Mouse (Mus musculus): ENCODE results near the gene Arl15. TPM values are rescaled to one million over a fixed set of nuclear protein-coding genes. Genes with fewer than 3 reads are reported as not detected.

The Arl15 gene
- polyA plus RNA-seq, 1 experiment from 2014 or later, result 14.2 TPM

GRCm38 (mm10) chr13:113957438-113957837 is 163.1 kb downstream of the Arl15 start:
- Histone ChIP-seq H3K9ac (no peak overlapping the region), H3K36me3 (no peaks in the 10 kb centered on the region), H3K27me3 (no peaks in the 10 kb centered on the region), H3K4me3 (no peak overlapping the region), H3K9me3 (replicated peaks) (no peaks in the 10 kb centered on the region), H3K4me1 (no peaks in the 10 kb centered on the region), H3K4me2 (replicated peaks) (no peak overlapping the region), H3K27ac (no peak overlapping the region)
- no peak for ATAC-seq (ENCODE audit: low FRiP score)
- 89% methylated on average over 4 of the region's 4 CpGs for WGBS

DNA sequence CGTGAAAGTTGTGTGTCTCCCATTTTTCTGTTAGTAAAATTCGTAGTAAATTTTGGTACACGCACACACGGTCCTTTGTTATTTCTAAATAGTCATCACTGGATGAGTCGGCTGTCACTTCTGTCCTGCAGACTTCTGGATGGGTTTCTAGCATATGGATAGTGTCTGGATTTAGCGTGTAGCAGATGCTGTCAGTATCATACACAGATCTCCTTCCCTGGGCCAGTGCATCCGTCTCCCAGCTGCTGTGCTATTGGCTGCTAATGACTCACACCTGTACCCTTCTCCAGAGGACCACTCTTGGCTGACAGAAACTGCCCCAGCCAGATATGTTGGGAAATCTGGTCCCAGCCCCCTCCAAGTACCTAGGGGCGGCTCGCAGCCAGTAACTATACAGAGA is 170.6 kb downstream of the Arl15 start:
- Histone ChIP-seq H3K27ac (no peak overlapping the region), H3K36me3 (0 out of 2 replicates have a peak, but pooled peaks cover 5% of the 10 kb centered on the region), H3K27me3 (no peaks in the 10 kb centered on the region), H3K4me1 (no peaks in the 10 kb centered on the region), H3K4me2 (replicated peaks) (no peak overlapping the region), H3K9ac (no peak overlapping the region), H3K4me3 (no peak overlapping the region), H3K9me3 (replicated peaks) (no peaks in the 10 kb centered on the region)
- ATAC-seq (ENCODE audit: low FRiP score), result no peak
- 86% methylated on average over 9 of the region's 9 CpGs for WGBS

DNA sequence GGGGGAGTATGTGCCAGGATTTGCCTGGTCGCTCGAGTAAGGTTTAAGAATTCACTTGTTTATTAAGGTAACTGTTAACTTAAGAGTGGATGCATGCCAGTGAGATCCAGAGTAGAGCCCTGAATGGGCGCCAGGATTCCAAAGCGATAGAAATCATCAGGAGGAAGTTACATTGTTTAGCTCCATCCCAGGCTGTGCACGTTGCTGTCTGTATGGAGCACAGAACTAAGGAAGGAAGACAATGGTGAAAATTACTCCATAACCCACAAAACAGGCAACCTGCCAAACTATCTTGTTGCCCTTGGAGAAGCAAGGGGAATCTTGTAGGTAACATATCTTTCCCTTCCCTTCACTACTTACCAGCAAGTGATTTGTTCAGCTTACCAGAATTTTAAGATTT is 176.4 kb downstream of the Arl15 start:
- Histone ChIP-seq H3K9ac (no peak overlapping the region), H3K4me3 (no peak overlapping the region), H3K36me3 (0 out of 2 replicates have a peak, but pooled peaks cover 5% of the 10 kb centered on the region), H3K9me3 (replicated peaks) (no peaks in the 10 kb centered on the region), H3K27me3 (no peaks in the 10 kb centered on the region), H3K4me1 (peaks cover 2% of the 10 kb centered on the region), H3K27ac (no peak overlapping the region), H3K4me2 (replicated peaks) (no peak overlapping the region)
- no peak for ATAC-seq (ENCODE audit: low FRiP score)
- 69% methylated on average over 5 of the region's 5 CpGs for WGBS

DNA sequence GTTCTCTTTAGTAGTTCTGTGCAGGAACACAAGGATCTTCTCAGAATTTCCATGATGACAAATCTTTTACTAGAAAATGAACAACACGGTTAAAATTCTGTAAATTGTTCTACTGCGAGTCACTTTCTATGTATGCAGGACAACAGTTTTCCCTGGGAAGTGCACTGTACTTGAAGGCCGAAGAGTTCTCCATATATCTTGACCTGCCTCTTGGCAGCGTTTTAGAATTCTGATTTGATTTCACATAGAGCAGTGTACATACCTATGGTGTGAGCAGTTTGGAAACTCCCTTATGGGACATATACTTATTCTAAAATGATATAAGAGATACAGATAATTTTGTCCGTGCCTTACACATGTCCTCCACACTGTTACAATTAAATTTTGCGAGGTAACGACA is 178.1 kb downstream of the Arl15 start:
- Histone ChIP-seq H3K4me1 (peaks cover 5% of the 10 kb centered on the region), H3K27me3 (no peaks in the 10 kb centered on the region), H3K4me2 (replicated peaks) (no peak overlapping the region), H3K9me3 (replicated peaks) (no peaks in the 10 kb centered on the region), H3K9ac (no peak overlapping the region), H3K27ac (no peak overlapping the region), H3K4me3 (no peak overlapping the region), H3K36me3 (0 out of 2 replicates have a peak, but pooled peaks cover 5% of the 10 kb centered on the region)
- ATAC-seq (ENCODE audit: low FRiP score), result no peak
- WGBS, result 87% methylated on average over 7 of the region's 7 CpGs

- H3K9ac ChIP-seq, result no peak overlapping the region
- no peak for ATAC-seq (ENCODE audit: low FRiP score)
- WGBS, result 77% methylated on average over 1 of the region's 1 CpGs
- H3K4me2 ChIP-seq (replicated peaks), result no peak overlapping the region
- peaks cover 5% of the 10 kb centered on the region for H3K4me1 ChIP-seq
- H3K27ac ChIP-seq, result no peak overlapping the region
- no peaks in the 10 kb centered on the region for H3K27me3 ChIP-seq
- H3K4me3 ChIP-seq, result no peak overlapping the region
- H3K9me3 ChIP-seq (replicated peaks), result no peaks in the 10 kb centered on the region
- no peaks in the 10 kb centered on the region for H3K36me3 ChIP-seq
These were observed 180.6 kb downstream of the Arl15 start for GRCm38 (mm10) chr13:113974866-113975265.

DNA sequence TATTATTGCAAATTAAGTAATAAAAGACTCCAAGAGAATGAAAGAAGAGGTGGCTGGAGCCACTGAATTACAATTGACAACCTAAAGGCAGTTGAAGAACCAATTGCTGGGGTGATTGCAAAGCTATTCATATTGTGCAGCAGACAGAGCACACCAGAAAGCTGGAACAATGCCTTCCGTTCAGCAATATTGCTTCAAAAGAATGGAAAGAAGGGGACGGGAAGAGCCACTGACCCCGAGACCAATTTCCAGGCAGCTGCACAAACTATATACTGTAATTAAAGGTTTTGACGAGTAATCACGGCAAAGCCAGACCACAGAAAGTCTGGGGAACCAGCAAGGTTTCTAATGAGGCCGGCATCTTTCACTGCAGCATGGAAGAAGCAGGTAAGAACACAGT is 181.4 kb downstream of the Arl15 start:
- 13% methylated on average over 6 of the region's 6 CpGs for WGBS
- ATAC-seq (ENCODE audit: low FRiP score), result no peak
- Histone ChIP-seq H3K4me3 (no peak overlapping the region), H3K4me1 (peaks cover 8% of the 10 kb centered on the region), H3K36me3 (no peaks in the 10 kb centered on the region), H3K9ac (no peak overlapping the region), H3K27ac (peak overlapping the region; percentile 57), H3K9me3 (replicated peaks) (no peaks in the 10 kb centered on the region), H3K27me3 (no peaks in the 10 kb centered on the region), H3K4me2 (replicated peaks) (0 out of 2 replicates have a peak overlapping the region, but pooled peaks have one; percentile 22)

GRCm38 (mm10) chr13:113976936-113977335 is 182.6 kb downstream of the Arl15 start:
- H3K9ac ChIP-seq, result no peak overlapping the region
- WGBS, result 85% methylated on average over 4 of the region's 4 CpGs

GRCm38 (mm10) chr13:113980739-113981460 is 186.6 kb downstream of the Arl15 start:
- no peak overlapping the region for H3K9ac ChIP-seq
- ATAC-seq (ENCODE audit: low FRiP score), result no peak
- no peak overlapping the region for H3K4me3 ChIP-seq
- H3K36me3 ChIP-seq, result no peaks in the 10 kb centered on the region
- no peaks in the 10 kb centered on the region for H3K27me3 ChIP-seq
- peaks cover 19% of the 10 kb centered on the region for H3K4me1 ChIP-seq
- peak overlapping the region; percentile 29; the same call in 1 of the 2 replicates for H3K4me2 ChIP-seq (replicated peaks)
- no peak overlapping the region for H3K27ac ChIP-seq
- WGBS, result 22% methylated on average over 15 of the region's 15 CpGs
- H3K9me3 ChIP-seq (replicated peaks), result no peaks in the 10 kb centered on the region

More at GRCm38 (mm10) chr13:113976936-113977335, 182.6 kb downstream of the Arl15 start:
- ATAC-seq (ENCODE audit: low FRiP score), result no peak
- Histone ChIP-seq H3K27me3 (no peaks in the 10 kb centered on the region), H3K36me3 (no peaks in the 10 kb centered on the region), H3K4me3 (no peak overlapping the region), H3K9me3 (replicated peaks) (no peaks in the 10 kb centered on the region), H3K4me2 (replicated peaks) (no peak overlapping the region), H3K27ac (no peak overlapping the region), H3K4me1 (peaks cover 18% of the 10 kb centered on the region)

DNA sequence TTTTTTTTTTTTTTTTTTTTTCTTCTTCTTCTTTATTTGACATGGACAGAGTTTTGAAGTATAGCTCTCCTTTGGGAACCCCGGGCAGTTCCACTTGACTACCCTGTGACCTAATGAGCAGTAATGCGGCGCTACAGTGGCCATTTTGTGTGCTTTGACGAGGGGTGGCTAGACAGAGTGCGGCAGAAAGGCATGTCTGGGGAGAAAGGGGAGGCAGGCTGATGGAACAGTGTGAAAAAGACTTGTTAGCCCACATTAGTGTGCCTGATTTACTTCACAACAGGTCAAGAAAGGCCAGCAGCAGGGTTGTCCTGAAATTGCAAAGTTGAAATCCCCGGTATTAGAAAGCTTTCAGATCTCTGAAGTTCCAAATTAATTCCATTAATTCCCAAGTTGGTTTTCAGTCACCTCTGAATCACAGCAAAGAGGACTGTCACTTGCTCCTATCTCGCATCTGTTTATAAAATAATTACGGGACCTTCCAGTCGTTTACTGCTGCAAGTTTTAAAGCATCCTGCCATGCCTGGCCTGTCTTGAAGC is 187.2 kb downstream of the Arl15 start:
- Histone ChIP-seq H3K9me3 (replicated peaks) (no peaks in the 10 kb centered on the region), H3K27me3 (no peaks in the 10 kb centered on the region), H3K4me2 (replicated peaks) (peak overlapping the region; percentile 29), H3K4me3 (no peak overlapping the region), H3K4me1 (peaks cover 18% of the 10 kb centered on the region), H3K27ac (no peak overlapping the region), H3K9ac (no peak overlapping the region), H3K36me3 (no peaks in the 10 kb centered on the region)
- peak; percentile 85 for ATAC-seq (ENCODE audit: low FRiP score)
- WGBS, result 14% methylated on average over 9 of the region's 9 CpGs

DNA sequence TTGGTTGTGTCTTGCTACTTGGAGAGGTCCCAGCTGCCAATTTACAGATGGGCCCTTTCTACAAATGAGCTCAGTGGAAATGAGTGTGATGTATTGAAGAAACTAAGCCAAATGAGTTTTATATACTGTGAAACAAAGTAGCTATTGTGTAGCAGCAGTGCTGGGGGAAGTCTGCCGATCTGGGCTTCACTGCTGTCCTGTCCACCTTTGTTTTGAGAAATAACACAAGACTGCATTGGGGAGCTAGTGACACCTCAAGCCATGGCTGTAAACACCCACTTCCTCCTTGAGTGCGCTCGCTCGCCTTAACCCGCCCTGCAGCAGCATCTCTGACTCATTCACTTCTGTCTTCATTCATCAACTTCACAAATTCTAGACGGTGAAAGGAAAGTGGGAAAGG is 189.3 kb downstream of the Arl15 start:
- H3K9ac ChIP-seq, result no peak overlapping the region
- no peaks in the 10 kb centered on the region for H3K36me3 ChIP-seq
- WGBS, result 36% methylated on average over 6 of the region's 6 CpGs
- H3K4me2 ChIP-seq (replicated peaks), result no peak overlapping the region
- no peaks in the 10 kb centered on the region for H3K27me3 ChIP-seq
- H3K4me3 ChIP-seq, result no peak overlapping the region
- ATAC-seq (ENCODE audit: low FRiP score), result no peak
- peaks cover 18% of the 10 kb centered on the region for H3K4me1 ChIP-seq
- no peaks in the 10 kb centered on the region for H3K9me3 ChIP-seq (replicated peaks)
- no peak overlapping the region for H3K27ac ChIP-seq

DNA sequence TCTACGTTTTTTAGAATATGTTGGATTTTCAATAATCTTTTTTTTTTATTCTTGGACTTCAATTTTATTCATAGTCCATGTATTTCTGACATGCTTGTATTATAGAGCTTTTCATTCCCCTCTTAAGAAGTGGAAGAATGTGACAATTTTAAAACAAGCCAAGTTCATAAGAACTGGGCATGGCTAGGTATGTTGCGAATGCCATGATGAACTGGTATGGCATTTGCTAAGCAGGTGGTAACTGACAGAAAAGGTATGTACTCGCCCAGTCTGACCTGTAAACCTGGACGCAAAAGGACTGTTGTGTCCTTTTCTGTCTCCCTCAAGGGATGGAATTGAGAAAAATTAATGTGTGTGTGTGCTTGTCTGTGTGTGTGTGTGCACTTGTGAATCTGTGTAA is 190.2 kb downstream of the Arl15 start:
- Histone ChIP-seq H3K4me1 (peaks cover 18% of the 10 kb centered on the region), H3K9me3 (replicated peaks) (no peaks in the 10 kb centered on the region), H3K36me3 (no peaks in the 10 kb centered on the region), H3K27me3 (no peaks in the 10 kb centered on the region), H3K4me2 (replicated peaks) (no peak overlapping the region), H3K27ac (no peak overlapping the region), H3K9ac (no peak overlapping the region), H3K4me3 (no peak overlapping the region)
- ATAC-seq (ENCODE audit: low FRiP score), result no peak
- 96% methylated on average over 4 of the region's 4 CpGs for WGBS

DNA sequence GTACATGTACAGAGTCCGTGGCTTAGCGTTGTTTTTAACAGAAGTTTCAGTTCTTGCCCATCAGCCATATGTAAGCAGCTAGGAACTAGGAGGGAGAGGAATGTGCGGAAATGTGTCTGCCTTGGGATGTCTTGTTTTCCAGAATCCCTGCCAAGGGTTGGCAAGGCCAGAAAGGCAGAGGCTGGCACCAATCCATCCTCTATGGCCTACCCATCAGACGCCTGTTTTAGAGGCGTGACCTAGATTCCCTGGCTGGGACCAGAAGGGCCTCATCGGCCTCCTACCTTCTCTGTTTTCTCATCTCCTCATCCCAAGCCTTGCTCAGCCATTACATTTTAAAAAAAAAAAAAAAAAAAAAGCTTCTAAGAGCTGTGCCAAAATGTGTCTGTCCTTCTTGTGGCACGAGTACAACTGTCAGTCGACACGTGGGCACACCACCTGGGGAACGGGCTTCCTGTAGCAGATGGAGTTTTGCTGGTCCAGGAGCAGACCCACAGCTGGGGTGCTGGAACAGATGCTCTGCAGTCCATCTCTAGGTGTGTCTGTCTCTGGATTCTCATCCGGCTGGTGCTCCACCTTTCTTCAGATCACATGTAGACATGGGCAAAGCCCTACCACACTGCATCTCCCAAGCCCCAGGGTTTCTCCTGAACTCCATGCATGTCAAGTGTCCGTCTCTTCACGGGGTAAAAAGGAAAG is 192.7 kb downstream of the Arl15 start:
- Histone ChIP-seq H3K4me1 (peaks cover 4% of the 10 kb centered on the region), H3K27ac (no peak overlapping the region), H3K27me3 (no peaks in the 10 kb centered on the region), H3K9ac (no peak overlapping the region), H3K9me3 (replicated peaks) (no peaks in the 10 kb centered on the region), H3K36me3 (no peaks in the 10 kb centered on the region), H3K4me2 (replicated peaks) (no peak overlapping the region), H3K4me3 (no peak overlapping the region)
- no peak for ATAC-seq (ENCODE audit: low FRiP score)
- WGBS, result 82% methylated on average over 13 of the region's 13 CpGs

Measured in hindbrain, embryonic 12.5 days (tissue).